Mouse (Mus musculus): ENCODE data around the gene Trp53tg5.

DNA sequence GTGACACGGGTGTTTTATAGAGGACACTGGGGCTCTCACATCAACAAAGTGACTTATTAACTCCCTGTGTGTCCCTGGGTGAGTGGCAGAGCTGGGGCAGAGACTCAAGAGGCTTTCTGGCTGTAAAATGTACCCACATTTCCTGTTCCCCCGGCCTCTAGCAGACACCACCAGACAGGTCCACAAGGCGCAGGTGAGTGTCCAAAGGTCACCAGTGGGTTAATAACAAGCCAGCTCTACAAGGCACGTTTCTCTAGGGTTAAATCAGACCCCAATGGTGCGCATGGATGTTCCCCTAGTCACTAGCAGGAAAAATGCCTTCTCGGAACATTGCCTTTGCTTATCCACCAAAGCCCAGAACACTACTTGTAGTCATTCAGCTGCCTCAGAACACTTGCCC is 35.8 kb downstream of the Trp53tg5 start:
- TF ChIP-seq POLR2A (IDR thresholded peaks at IDR 0.05; ENCODE audit: insufficient read length, low read depth) (no peak), TCF3 (IDR thresholded peaks at IDR 0.05; ENCODE audit: insufficient read length, low read depth) (no peak), MYOD1 (IDR thresholded peaks at IDR 0.05; ENCODE audit: control insufficient read depth in 1 of 3, insufficient read length in 2 of 3, low read depth in 2 of 3) (no peak), USF1 (IDR thresholded peaks at IDR 0.05; ENCODE audit: low read depth) (no peak), POLR2AphosphoS2 (IDR thresholded peaks at IDR 0.05; ENCODE audit: insufficient read length, low read depth) (no peak), SRF (IDR thresholded peaks at IDR 0.05; ENCODE audit: control insufficient read depth, insufficient read length, low read depth) (no peak), E2F4 (IDR thresholded peaks at IDR 0.05; ENCODE audit: insufficient read depth) (no peak), TCF12 (IDR thresholded peaks at IDR 0.05; ENCODE audit: insufficient read depth, poor library complexity, severe bottlenecking) (no peak), MYOG (IDR thresholded peaks at IDR 0.05; ENCODE audit: control insufficient read depth in 1 of 3, insufficient read depth in 1 of 3, insufficient read length in 2 of 3, low read depth in 2 of 3) (no peak), MAX (IDR thresholded peaks at IDR 0.05; ENCODE audit: low read depth) (no peak)

Data from myocyte (in vitro differentiated cells).